Mouse (Mus musculus): Measurements from ENCODE around the gene Atpaf1.

The Atpaf1 gene

GRCm38 (mm10) chr4:115848083-115848482 lies 63.5 kb downstream of the Atpaf1 start:
- no peak for DNase-seq (ENCODE audit: low read depth, low spot score)

GRCm38 (mm10) chr4:115848990-115849677 lies 64.5 kb downstream of the Atpaf1 start:
- no peak for DNase-seq (ENCODE audit: low read depth, low spot score)

GRCm38 (mm10) chr4:115850111-115850510 lies 65.5 kb downstream of the Atpaf1 start:
- no peak for DNase-seq (ENCODE audit: low read depth, low spot score)

- no peak for DNase-seq (ENCODE audit: low read depth, low spot score)
Observed at GRCm38 (mm10) chr4:115850631-115851030, 66.0 kb downstream of the Atpaf1 start.

- no peak for DNase-seq (ENCODE audit: low read depth, low spot score)
Observed at GRCm38 (mm10) chr4:115851569-115851968, 67.0 kb downstream of the Atpaf1 start.

GRCm38 (mm10) chr4:115855100-115855499 lies 70.5 kb downstream of the Atpaf1 start:
- DNase-seq (ENCODE audit: low read depth, low spot score), result no peak

- no peak for DNase-seq (ENCODE audit: low read depth, low spot score)
Observed at GRCm38 (mm10) chr4:115855609-115856008, 71.0 kb downstream of the Atpaf1 start.

GRCm38 (mm10) chr4:115856282-115856681 lies 71.7 kb downstream of the Atpaf1 start:
- no peak for DNase-seq (ENCODE audit: low read depth, low spot score)

- DNase-seq (ENCODE audit: low read depth, low spot score), result no peak
Observed at GRCm38 (mm10) chr4:115857293-115857883, 72.8 kb downstream of the Atpaf1 start.

- no peak for DNase-seq (ENCODE audit: low read depth, low spot score)
Observed at GRCm38 (mm10) chr4:115863352-115863751, 78.7 kb downstream of the Atpaf1 start.

- no peak for DNase-seq (ENCODE audit: low read depth, low spot score)
Observed at GRCm38 (mm10) chr4:115863880-115864279, 79.3 kb downstream of the Atpaf1 start.
